Mouse (Mus musculus) MEL (cell line): ENCODE results near the gene Akr1b8. TPM values are rescaled to one million over a fixed set of nuclear protein-coding genes. Genes with fewer than 3 reads are reported as not detected.
"Not testable (repeated sequence)": the region's sequence is repeated elsewhere in the genome, so short reads cannot be mapped to it uniquely, and the experiment has no call there.

Experiments used
- DNase-seq: peaks from one replicate; pipeline ENCODE4 v3.0.0; 2011; ENCODE audit warnings: low read depth, low spot score
- H3K27ac ChIP-seq: 2 replicates; pipeline ENCODE4 v1.5.1; 2012; ENCODE audit warnings: low read depth, mild to moderate bottlenecking, control low read depth, low read length, moderate library complexity; ENCODE audit not compliant: control insufficient read depth
- H3K27me3 ChIP-seq, 2 experiments: fragments of 150-350 bp in 1 of 2; sonication (generic) in 1 of 2; 2 replicates each; pipeline ENCODE4 v1.6.1; 2012; ENCODE audit warnings: low read length in 2 of 2, mild to moderate bottlenecking in 2 of 2, improper control_type of control experiment in 1 of 2, moderate library complexity in 1 of 2; ENCODE audit not compliant: insufficient read depth in 2 of 2, control insufficient read depth in 1 of 2
- H3K36me3 ChIP-seq, 2 experiments: 2 replicates each; pipeline ENCODE4 v1.6.1; 2012 to 2014; ENCODE audit warnings: low read length in 2 of 2, improper control_type of control experiment in 1 of 2, inconsistent platforms in 1 of 2, mild to moderate bottlenecking in 1 of 2; ENCODE audit not compliant: insufficient read depth in 2 of 2, control insufficient read depth in 1 of 2
- H3K4me1 ChIP-seq, 2 experiments: fragments of 150-350 bp in 1 of 2; sonication (generic) in 1 of 2; 2 replicates each; pipeline ENCODE4 v1.6.1; 2012; ENCODE audit warnings: low read length in 2 of 2, improper control_type of control experiment in 1 of 2, mild to moderate bottlenecking in 1 of 2; ENCODE audit not compliant: insufficient read depth in 2 of 2, control insufficient read depth in 1 of 2
- H3K4me3 ChIP-seq, 2 experiments: fragments of 150-350 bp in 1 of 2; sonication (generic) in 1 of 2; 2 replicates each; pipeline ENCODE4 v1.5.1; 2012; ENCODE audit warnings: low read depth in 2 of 2, low read length in 2 of 2, mild to moderate bottlenecking in 2 of 2, moderate library complexity in 2 of 2, control low read depth in 1 of 2, improper control_type of control experiment in 1 of 2; ENCODE audit not compliant: control insufficient read depth in 1 of 2, insufficient read depth in 1 of 2
- H3K79me2 ChIP-seq: 2 replicates; pipeline ENCODE4 v1.6.1; 2012; ENCODE audit warnings: mild to moderate bottlenecking, low read length, moderate library complexity; ENCODE audit not compliant: control insufficient read depth, poor library complexity, insufficient read depth
- H3K9ac ChIP-seq: 2 replicates; pipeline ENCODE4 v1.6.1; 2012; ENCODE audit warnings: low read depth, mild to moderate bottlenecking, control low read depth, low read length, moderate library complexity; ENCODE audit not compliant: control insufficient read depth, poor library complexity, severe bottlenecking
- H3K9me3 ChIP-seq: fragments of 150-350 bp; sonication (generic); replicated peaks from 2 replicates; pipeline ENCODE4 v1.6.1; 2012; ENCODE audit warnings: mild to moderate bottlenecking, low read length, improper control_type of control experiment, moderate library complexity; ENCODE audit not compliant: insufficient read depth
- CHD1 ChIP-seq: IDR thresholded peaks from 2 replicates; pipeline ENCODE4 v1.6.1; 2012; ENCODE audit warnings: low read depth, mild to moderate bottlenecking, inconsistent platforms, low read length, improper control_type of control experiment
- CTCF ChIP-seq, 3 experiments: IDR thresholded peaks in 2 of 3; conservative IDR thresholded peaks in 1 of 3; 2 replicates each; pipeline ENCODE4 v1.5.1; 2011 to 2012; ENCODE audit warnings: low read length in 3 of 3, low read depth in 2 of 3, mild to moderate bottlenecking in 2 of 3, improper control_type of control experiment in 1 of 3, inconsistent platforms in 1 of 3, mixed read lengths in 1 of 3, moderate library complexity in 1 of 3; ENCODE audit not compliant: control insufficient read depth in 1 of 3, insufficient read depth in 1 of 3, poor library complexity in 1 of 3, severe bottlenecking in 1 of 3
- E2F4 ChIP-seq: IDR thresholded peaks from 2 replicates; pipeline ENCODE4 v1.6.1; 2011; ENCODE audit warnings: low read depth, low read length, improper control_type of control experiment, borderline replicate concordance
- ETS1 ChIP-seq: IDR thresholded peaks from 2 replicates; pipeline ENCODE4 v1.6.1; 2012; ENCODE audit warnings: low read depth, mild to moderate bottlenecking, inconsistent platforms, low read length, improper control_type of control experiment, moderate library complexity
- GABPA ChIP-seq: IDR thresholded peaks from 2 replicates; pipeline ENCODE4 v1.6.1; 2012; ENCODE audit warnings: low read depth, mild to moderate bottlenecking, inconsistent platforms, low read length, improper control_type of control experiment, moderate library complexity
- GATA1 ChIP-seq: IDR thresholded peaks from 2 replicates; pipeline ENCODE4 v1.6.1; 2011; ENCODE audit warnings: low read depth, low read length, improper control_type of control experiment
- JUND ChIP-seq: IDR thresholded peaks from 2 replicates; pipeline ENCODE4 v1.6.1; 2011; ENCODE audit warnings: low read depth, mild to moderate bottlenecking, improper control_type of control experiment, low read length
- MAFK ChIP-seq: IDR thresholded peaks from 2 replicates; pipeline ENCODE4 v1.6.1; 2011; ENCODE audit warnings: low read depth, mild to moderate bottlenecking, low read length, improper control_type of control experiment, borderline replicate concordance
- NRF1 ChIP-seq: IDR thresholded peaks from 2 replicates; pipeline ENCODE4 v1.6.1; 2014; ENCODE audit warnings: low read depth, mild to moderate bottlenecking, inconsistent platforms, low read length, improper control_type of control experiment, moderate library complexity; ENCODE audit not compliant: poor library complexity, insufficient read depth, severe bottlenecking
- RAD21 ChIP-seq: IDR thresholded peaks from 2 replicates; pipeline ENCODE4 v1.6.1; 2011; ENCODE audit warnings: mild to moderate bottlenecking, low read depth, low read length, improper control_type of control experiment
- TAL1 ChIP-seq: IDR thresholded peaks from 2 replicates; pipeline ENCODE4 v1.6.1; 2012; ENCODE audit warnings: mild to moderate bottlenecking, inconsistent platforms, low read length, moderate library complexity, mixed read lengths
- ZKSCAN1 ChIP-seq: IDR thresholded peaks from 2 replicates; pipeline ENCODE4 v1.6.1; 2012; ENCODE audit warnings: low read depth, mild to moderate bottlenecking, inconsistent platforms, low read length, improper control_type of control experiment, moderate library complexity
- polyA plus RNA-seq, 2 experiments: library from polyadenylated mRNA; stranded (reverse) in 1 of 2; unstranded in 1 of 2; fragments of >175 nt in 1 of 2; fragments of >200 nt in 1 of 2; gene quantifications; 2 replicates each; pipeline versions ENCODE4 v1.2.1 to v1.2.4; 2012; ENCODE audit warnings: low replicate concordance in 2 of 2, low read depth in 1 of 2; ENCODE audit not compliant: insufficient read length in 2 of 2, insufficient read depth in 1 of 2, missing spikeins in 1 of 2
- total RNA-seq: library from RNA; depleted of rRNA; stranded (reverse); fragments of 300-350 nt; gene quantifications from 2 replicates; pipeline ENCODE4 v1.2.3, GENCODE M21; 2012

Gene Akr1b8
- total and polyA plus RNA-seq, 3 experiments: not detected

GRCm38 (mm10) chr6:34322121-34322520, 31.8 kb upstream of the Akr1b8 start:
- TF ChIP-seq CTCF (IDR thresholded peaks at IDR 0.05 in 2 of 3, conservative IDR thresholded peaks at IDR 0.05 in 1 of 3; ENCODE audit: control insufficient read depth in 1 of 3, insufficient read depth in 1 of 3, low read depth in 2 of 3, low read length in 3 of 3, poor library complexity in 1 of 3, severe bottlenecking in 1 of 3) (peak in 1 of 3 experiments; percentile 6; a peak in 1 of 6 replicates), E2F4 (no peak)
- no peak overlapping the region for H3K4me3 ChIP-seq
- H3K36me3 ChIP-seq: no peaks in the 10 kb centered on the region

DNA sequence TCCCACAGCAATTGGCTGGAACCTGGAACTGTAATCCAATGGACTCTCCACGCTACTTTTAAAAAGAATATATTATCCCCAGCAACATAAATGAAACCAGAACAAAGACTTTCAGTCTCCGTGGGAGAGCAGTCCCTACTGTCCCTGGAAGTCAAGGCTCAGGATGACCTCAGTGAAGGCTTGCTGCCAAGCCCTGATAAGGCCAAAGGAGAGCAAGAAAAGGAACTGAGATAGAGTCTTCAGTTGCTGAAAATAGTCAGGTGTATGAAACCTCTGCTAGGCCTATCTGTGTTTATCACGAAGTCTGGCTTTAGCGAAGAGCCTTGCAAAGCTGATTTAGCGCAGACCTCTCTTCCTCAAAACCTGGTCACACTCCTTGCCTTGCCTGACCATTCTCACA, 22.5 kb upstream of the Akr1b8 start:
- peaks cover 0 to 10% of the 10 kb centered on the region in 2 experiments; a peak in 2 of 4 replicates for H3K27me3 ChIP-seq
- no peaks in the 10 kb centered on the region for H3K36me3 ChIP-seq
- H3K9ac ChIP-seq: no peak overlapping the region
- H3K79me2 ChIP-seq: no peaks in the 10 kb centered on the region
- H3K4me3 ChIP-seq: no peak overlapping the region
- peaks cover 0 to 6% of the 10 kb centered on the region in 2 experiments; a peak in 1 of 4 replicates for H3K4me1 ChIP-seq
- DNase-seq: peak; percentile 16
- no peaks in the 10 kb centered on the region for H3K9me3 ChIP-seq
- no peak overlapping the region for H3K27ac ChIP-seq
- 0 out of 2 replicates have a peak, but pooled peaks have one; percentile 20 for TF ChIP-seq ETS1
- TF ChIP-seq ZKSCAN1: no peak
- no peak for TF ChIP-seq RAD21
- TF ChIP-seq GATA1: peak; percentile 10; the same call in 1 of the 2 replicates
- TF ChIP-seq, all 39 proteins: peak for 2

More at GRCm38 (mm10) chr6:34322121-34322520, 31.8 kb upstream of the Akr1b8 start:
- peaks cover 0 to 3% of the 10 kb centered on the region in 2 experiments; a peak in 1 of 4 replicates for H3K4me1 ChIP-seq
- peaks cover under 1% of the 10 kb centered on the region; the same call in 1 of the 2 replicates for H3K79me2 ChIP-seq
- no peak overlapping the region for H3K27ac ChIP-seq
- H3K27me3 ChIP-seq: peaks cover 0 to 2% of the 10 kb centered on the region in 2 experiments; a peak in 2 of 4 replicates
- no peak overlapping the region for H3K9ac ChIP-seq
- DNase-seq: no peak
- no peaks in the 10 kb centered on the region for H3K9me3 ChIP-seq

GRCm38 (mm10) chr6:34331804-34332203, 22.1 kb upstream of the Akr1b8 start:
- H3K79me2 ChIP-seq, H3K9me3 ChIP-seq, H3K4me1 ChIP-seq, DNase-seq, H3K27ac ChIP-seq, H3K36me3 ChIP-seq, H3K9ac ChIP-seq, H3K4me3 ChIP-seq: not testable (repeated sequence)
- peaks cover 0 to 10% of the 10 kb centered on the region in 2 experiments; a peak in 2 of 4 replicates for H3K27me3 ChIP-seq
- TF ChIP-seq NRF1: 0 out of 2 replicates have a peak, but pooled peaks have one; percentile 12

DNA sequence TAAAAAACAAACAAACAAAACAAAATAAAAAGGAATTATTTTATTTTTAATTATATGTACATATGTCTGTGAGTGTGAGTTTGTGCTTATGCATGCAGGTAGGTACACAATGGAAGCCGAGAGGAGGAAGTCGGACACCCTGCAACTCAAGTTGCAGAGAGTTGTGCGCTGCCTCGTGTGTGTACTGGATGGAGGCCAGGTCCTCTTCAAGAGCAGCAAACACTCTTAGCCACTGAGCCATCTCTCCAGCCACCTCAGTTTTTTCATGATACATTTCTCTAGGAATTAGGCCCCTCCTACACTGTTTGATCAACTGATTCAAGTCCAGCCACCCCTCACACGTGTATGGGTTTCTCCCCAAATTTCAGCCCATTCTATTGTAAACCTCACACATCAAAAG, 19.2 kb upstream of the Akr1b8 start:
- Histone ChIP-seq H3K4me3 (no peak overlapping the region), H3K9ac (no peak overlapping the region), H3K4me1 (peaks cover 0 to 6% of the 10 kb centered on the region in 2 experiments; a peak in 1 of 4 replicates), H3K9me3 (no peaks in the 10 kb centered on the region), H3K36me3 (no peaks in the 10 kb centered on the region), H3K79me2 (no peaks in the 10 kb centered on the region), H3K27ac (no peak overlapping the region), H3K27me3 (peaks cover 0 to 3% of the 10 kb centered on the region in 2 experiments; a peak in 2 of 4 replicates)
- no peak for DNase-seq
- TF ChIP-seq JUND (no peak), NRF1 (no peak), TAL1 (no peak), CHD1 (no peak), MAFK (no peak), GABPA (no peak), ZKSCAN1 (no peak)
